Mouse (Mus musculus): ENCODE measurements around the gene Tac1. TPM values are rescaled to one million over a fixed set of nuclear protein-coding genes. Genes with fewer than 3 reads are reported as not detected.
"Not testable (repeated sequence)": the region's sequence is repeated elsewhere in the genome, so short reads cannot be mapped to it uniquely, and the experiment has no call there.

Gene Tac1
- polyA plus RNA-seq, 1 experiment from 2014 or later = 170 TPM

GRCm38 (mm10) chr6:7598416-7598815 is 43.7 kb downstream of the Tac1 start:
- Histone ChIP-seq H3K27me3 (replicated peaks; ENCODE audit: control insufficient read depth, insufficient read depth, low read length) (no peaks in the 10 kb centered on the region), H3K27ac (ENCODE audit: low read depth, low read length) (no peak overlapping the region), H3K9ac (ENCODE audit: low read depth, low read length) (no peak overlapping the region), H3K4me2 (ENCODE audit: low read length) (no peak overlapping the region), H3K9me3 (ENCODE audit: control insufficient read depth, low read length) (no peaks in the 10 kb centered on the region), H3K4me1 (ENCODE audit: control insufficient read depth, insufficient read depth, low read depth, low read length) (no peaks in the 10 kb centered on the region), H3K36me3 (ENCODE audit: control insufficient read depth, insufficient read depth, low read length) (no peaks in the 10 kb centered on the region), H3K4me3 (ENCODE audit: low read length) (no peak overlapping the region)
- 86% methylated on average over 5 of the region's 5 CpGs for WGBS
- no peak for ATAC-seq

GRCm38 (mm10) chr6:7600228-7600627 is 45.5 kb downstream of the Tac1 start:
- no peak overlapping the region for H3K9ac ChIP-seq (ENCODE audit: low read depth, low read length)
- no peak overlapping the region for H3K27ac ChIP-seq (ENCODE audit: low read depth, low read length)
- H3K4me2 ChIP-seq (ENCODE audit: low read length) = no peak overlapping the region
- no peaks in the 10 kb centered on the region for H3K9me3 ChIP-seq (ENCODE audit: control insufficient read depth, low read length)
- ATAC-seq = no peak; the same call in 1 of the 2 replicates
- no peaks in the 10 kb centered on the region for H3K4me1 ChIP-seq (ENCODE audit: control insufficient read depth, insufficient read depth, low read depth, low read length)
- H3K4me3 ChIP-seq (ENCODE audit: low read length) = no peak overlapping the region
- no peaks in the 10 kb centered on the region for H3K27me3 ChIP-seq (replicated peaks; ENCODE audit: control insufficient read depth, insufficient read depth, low read length)
- H3K36me3 ChIP-seq (ENCODE audit: control insufficient read depth, insufficient read depth, low read length) = no peaks in the 10 kb centered on the region
- WGBS = 64% methylated on average over 2 of the region's 2 CpGs

GRCm38 (mm10) chr6:7601353-7602094 is 46.8 kb downstream of the Tac1 start:
- Histone ChIP-seq H3K9me3 (ENCODE audit: control insufficient read depth, low read length) (no peaks in the 10 kb centered on the region), H3K9ac (ENCODE audit: low read depth, low read length) (no peak overlapping the region), H3K4me1 (ENCODE audit: control insufficient read depth, insufficient read depth, low read depth, low read length) (no peaks in the 10 kb centered on the region), H3K27me3 (replicated peaks; ENCODE audit: control insufficient read depth, insufficient read depth, low read length) (no peaks in the 10 kb centered on the region), H3K4me3 (ENCODE audit: low read length) (no peak overlapping the region), H3K4me2 (ENCODE audit: low read length) (no peak overlapping the region), H3K36me3 (ENCODE audit: control insufficient read depth, insufficient read depth, low read length) (no peaks in the 10 kb centered on the region), H3K27ac (ENCODE audit: low read depth, low read length) (no peak overlapping the region)
- 82% methylated on average over 4 of the region's 4 CpGs for WGBS
- no peak for ATAC-seq

GRCm38 (mm10) chr6:7613676-7614075 is 59.0 kb downstream of the Tac1 start:
- H3K36me3 ChIP-seq (ENCODE audit: control insufficient read depth, insufficient read depth, low read length); H3K9me3 ChIP-seq (ENCODE audit: control insufficient read depth, low read length); H3K9ac ChIP-seq (ENCODE audit: low read depth, low read length); H3K4me1 ChIP-seq (ENCODE audit: control insufficient read depth, insufficient read depth, low read depth, low read length); H3K27me3 ChIP-seq (replicated peaks; ENCODE audit: control insufficient read depth, insufficient read depth, low read length); H3K4me2 ChIP-seq (ENCODE audit: low read length); H3K4me3 ChIP-seq (ENCODE audit: low read length); H3K27ac ChIP-seq (ENCODE audit: low read depth, low read length); ATAC-seq: not testable (repeated sequence)
- 91% methylated on average over 18 of the region's 19 CpGs for WGBS

Other genes starting within 250 kb of the Tac1 start
- 118 and 131 TPM in 2 replicates for gene Asns, start 138.4 kb downstream of the Tac1 start, polyA plus RNA-seq (2015; fragmentation: Nextera tagmentation; extraction: Ambion mirVana)